ENCODE assay signal across 9 mouse cellular contexts in genomic region chr15:32766011-32766701, GRCm38 (mm10).
DNase-seq lines count a peak whose midpoint lies in the region; ATAC-seq and TF ChIP-seq lines count a peak whose summit lies in the region.
"Had no signal": no experiment of that assay in that cellular context is flagged by ENCODE, and none has a peak within 500 bp of the region (broad histone marks: within the 10 kb centered on the region; RNA-seq: fewer than 3 reads in every experiment).

No protein-coding gene starts in this region.

- no peak overlapping the region for H3K4me2 ChIP-seq in embryonic facial prominence, embryonic 15.5 days (replicated peaks)
- no peak overlapping the region for H3K4me2 ChIP-seq in limb, embryonic 12.5 days
- H3K4me2 ChIP-seq: limb, embryonic 15.5 days had no signal

- WGBS in cerebellum, adult 2 months, result 3% methylated on average over 4 of the region's 4 CpGs
- 4% methylated on average over 4 of the region's 4 CpGs for WGBS in embryonic facial prominence, embryonic 15.5 days
- WGBS in limb, embryonic 12.5 days, result 6% methylated on average over 4 of the region's 4 CpGs

- TF ChIP-seq POLR2A in cerebellum, adult 2 months (IDR thresholded peaks at IDR 0.05; ENCODE audit: borderline replicate concordance, insufficient read depth, low read length), result no peak

- H3K27ac ChIP-seq in cerebellum, adult 2 months (ENCODE audit: insufficient read depth, low read length), result no peak overlapping the region
- no peak overlapping the region for H3K27ac ChIP-seq in embryonic facial prominence, embryonic 15.5 days (replicated peaks)
- no peak overlapping the region for H3K27ac ChIP-seq in limb, embryonic 12.5 days
- H3K27ac ChIP-seq: limb, embryonic 15.5 days had no signal

- no peak overlapping the region for H3K4me3 ChIP-seq in cerebellum, adult 2 months (replicated peaks; ENCODE audit: insufficient read depth, low read depth, low read length)
- no peak overlapping the region for H3K4me3 ChIP-seq in embryonic facial prominence, embryonic 15.5 days (replicated peaks)
- H3K4me3 ChIP-seq in limb, embryonic 12.5 days (replicated peaks), result no peak overlapping the region
- H3K4me3 ChIP-seq: limb, embryonic 15.5 days had no signal

- no peak overlapping the region for H3K9ac ChIP-seq in embryonic facial prominence, embryonic 15.5 days
- H3K9ac ChIP-seq in limb, embryonic 12.5 days (replicated peaks), result no peak overlapping the region
- H3K9ac ChIP-seq: limb, embryonic 15.5 days had no signal

- H3K4me1 ChIP-seq in cerebellum, adult 2 months (ENCODE audit: control insufficient read depth, insufficient read depth, low read length), result no peaks in the 10 kb centered on the region
- no peaks in the 10 kb centered on the region for H3K4me1 ChIP-seq in embryonic facial prominence, embryonic 15.5 days
- H3K4me1 ChIP-seq in limb, embryonic 12.5 days (replicated peaks), result no peaks in the 10 kb centered on the region
- H3K4me1 ChIP-seq: limb, embryonic 15.5 days had no signal

- 0 out of 2 replicates have a peak, but pooled peaks have one; percentile 51 for ATAC-seq in embryonic facial prominence, embryonic 15.5 days (ENCODE audit: insufficient number of reproducible peaks, low FRiP score, low TSS enrichment, low read depth)
- peak; percentile 59; the same call in 1 of the 2 replicates for ATAC-seq in limb, embryonic 12.5 days (ENCODE audit: insufficient number of reproducible peaks, insufficient read depth, low FRiP score, low TSS enrichment, low read depth)
- no peak for ATAC-seq in erythroblast, adult 5-6 weeks (replicated peaks; ENCODE audit: low FRiP score, poor library complexity, severe bottlenecking)

- H3K36me3 ChIP-seq in embryonic facial prominence, embryonic 15.5 days, result no peaks in the 10 kb centered on the region
- H3K36me3 ChIP-seq in limb, embryonic 12.5 days, result no peaks in the 10 kb centered on the region
- H3K36me3 ChIP-seq in splenic B cell, adult 2 months (ENCODE audit: control insufficient read depth, insufficient read depth, low read length, poor library complexity, severe bottlenecking), result no peaks in the 10 kb centered on the region
- H3K36me3 ChIP-seq: limb, embryonic 15.5 days had no signal

- peak in 1 of 2 experiments; percentile 32 for DNase-seq in cerebellum, adult 2 months
- no peak for DNase-seq in cerebellum, adult 11 months
- DNase-seq in right cerebral cortex, postnatal 10 days (ENCODE audit: low spot score in 2 of 2), result peak; percentile 26 to 42
- no peak for DNase-seq in right cerebral cortex, postnatal 14 days
- peak; percentile 40 for DNase-seq in splenic B cell, adult 2 months (ENCODE audit: low read depth, low spot score)

- no peaks in the 10 kb centered on the region for H3K9me3 ChIP-seq in embryonic facial prominence, embryonic 15.5 days (replicated peaks)
- H3K9me3 ChIP-seq in limb, embryonic 12.5 days, result no peaks in the 10 kb centered on the region
- H3K9me3 ChIP-seq: limb, embryonic 15.5 days had no signal

- H3K27me3 ChIP-seq in cerebellum, adult 2 months (ENCODE audit: control insufficient read depth, insufficient read depth, low read length), result no peaks in the 10 kb centered on the region
- no peaks in the 10 kb centered on the region for H3K27me3 ChIP-seq in embryonic facial prominence, embryonic 15.5 days
- H3K27me3 ChIP-seq in limb, embryonic 12.5 days, result no peaks in the 10 kb centered on the region
- no peaks in the 10 kb centered on the region for H3K27me3 ChIP-seq in splenic B cell, adult 2 months (ENCODE audit: control insufficient read depth, insufficient read depth, low read length, poor library complexity, severe bottlenecking)
- H3K27me3 ChIP-seq: limb, embryonic 15.5 days had no signal

- TF ChIP-seq CTCF in cerebellum, adult 2 months (IDR thresholded peaks at IDR 0.05; ENCODE audit: borderline replicate concordance, insufficient read depth, low read depth, low read length), result peak; percentile 54; the same call in 1 of the 2 replicates

Comparison
In these comparisons a context has a peak if more than half of its experiments do, and no peak if none do; other contexts are left out.
1. DNase-seq: peak in right cerebral cortex, postnatal 10 days (2 of 2) and splenic B cell, adult 2 months (single experiment); none in cerebellum, adult 11 months (single experiment) and right cerebral cortex, postnatal 14 days (single experiment).